Mouse (Mus musculus) stomach, embryonic 14.5 days (tissue): ENCODE data around the gene Smurf1. TPM values are rescaled to one million over a fixed set of nuclear protein-coding genes. Genes with fewer than 3 reads are reported as not detected.

Experiments used
- ATAC-seq: fragments of 200-750 bp; cut with Nextera tagmentation; 2 replicates; pipeline ENCODE4 v1.8.0; 2017; ENCODE audit warnings: low read depth, moderate TSS enrichment; ENCODE audit not compliant: insufficient number of reproducible peaks, insufficient read depth, low FRiP score
- H3K27ac ChIP-seq: fragments of 300-500 bp; sonication (generic); 2 replicates; pipeline ENCODE4 v1.5.1; 2014; ENCODE audit warnings: mild to moderate bottlenecking, low read length, moderate library complexity, mixed read lengths
- H3K27me3 ChIP-seq: fragments of 300-500 bp; sonication (generic); 2 replicates; pipeline ENCODE4 v1.6.1; 2014; ENCODE audit warnings: low read length, control low read depth, mixed read lengths; ENCODE audit not compliant: control insufficient read depth, insufficient read depth
- H3K36me3 ChIP-seq: fragments of 300-500 bp; sonication (generic); 2 replicates; pipeline ENCODE4 v1.6.1; 2014; ENCODE audit warnings: mild to moderate bottlenecking, control low read depth, low read length, moderate library complexity, mixed read lengths; ENCODE audit not compliant: control insufficient read depth, insufficient read depth
- H3K4me1 ChIP-seq: fragments of 300-500 bp; sonication (generic); 2 replicates; pipeline ENCODE4 v1.6.1; 2014; ENCODE audit warnings: low read length, control low read depth, mixed read lengths; ENCODE audit not compliant: control insufficient read depth, insufficient read depth
- H3K4me2 ChIP-seq: fragments of 300-500 bp; sonication (generic); replicated peaks from 2 replicates; pipeline ENCODE4 v1.6.1; 2014; ENCODE audit warnings: low read depth, low read length, control low read depth
- H3K4me3 ChIP-seq: fragments of 300-500 bp; sonication (generic); 2 replicates; pipeline ENCODE4 v1.5.1; 2014; ENCODE audit warnings: low read depth, low read length, control low read depth
- H3K9ac ChIP-seq: fragments of 300-500 bp; sonication (generic); replicated peaks from 2 replicates; pipeline ENCODE4 v1.6.1; 2014; ENCODE audit warnings: low read depth, mild to moderate bottlenecking, control low read depth, low read length, moderate library complexity, mixed read lengths
- H3K9me3 ChIP-seq: fragments of 300-500 bp; sonication (generic); 2 replicates; pipeline ENCODE4 v1.6.1; 2016; ENCODE audit warnings: low read depth, low read length, control low read depth; ENCODE audit not compliant: control insufficient read depth
- WGBS: fragments of 180-500 bp; shearing (Covaris S2); extraction: QIAGEN DNeasy Blood & Tissue Kit; methylation state at CpG from one replicate; pipeline ENCODE4 v1.1.7; 2014; 5-methylcytosine and 5-hydroxymethylcytosine counted together
- polyA plus RNA-seq: library from polyadenylated mRNA; unstranded; fragments of >200 nt; fragmentation: Nextera tagmentation; extraction: Ambion mirVana; gene quantifications from 2 replicates; pipeline ENCODE4 v1.2.1, GENCODE M21; 2014

Gene Smurf1
- polyA plus RNA-seq, 1 experiment from 2014 or later: 15.6 TPM

GRCm38 (mm10) chr5:144990051-144990450, 24.4 kb upstream of the Smurf1 start:
- no peaks in the 10 kb centered on the region for H3K27me3 ChIP-seq
- no peak overlapping the region for H3K4me3 ChIP-seq
- H3K4me2 ChIP-seq: no peak overlapping the region
- WGBS: 54% methylated on average over 2 of the region's 2 CpGs
- no peak overlapping the region for H3K9ac ChIP-seq
- no peaks in the 10 kb centered on the region for H3K9me3 ChIP-seq
- no peaks in the 10 kb centered on the region for H3K36me3 ChIP-seq
- ATAC-seq: no peak
- no peak overlapping the region for H3K27ac ChIP-seq
- H3K4me1 ChIP-seq: no peaks in the 10 kb centered on the region

DNA sequence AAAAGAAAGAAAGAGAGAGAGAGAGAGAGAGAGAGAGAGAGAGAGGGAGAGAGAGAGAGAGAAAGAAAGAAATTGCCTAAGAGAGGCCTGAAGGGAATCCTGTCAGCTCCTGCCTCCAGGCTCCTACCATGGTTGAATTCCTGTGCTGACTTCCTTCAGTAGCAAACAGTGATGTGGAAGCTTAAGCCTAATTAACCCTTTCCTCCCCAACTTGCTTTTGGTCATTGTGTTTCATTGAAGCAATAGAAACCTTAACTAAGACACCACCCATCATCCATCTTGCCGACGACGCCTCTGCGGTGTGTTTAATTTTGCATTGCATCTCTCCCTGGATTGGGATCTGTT, 23.4 kb upstream of the Smurf1 start:
- H3K27ac ChIP-seq: no peak overlapping the region
- WGBS: 76% methylated on average over 4 of the region's 4 CpGs
- H3K4me1 ChIP-seq: no peaks in the 10 kb centered on the region
- H3K36me3 ChIP-seq: no peaks in the 10 kb centered on the region
- no peak overlapping the region for H3K4me3 ChIP-seq
- no peak for ATAC-seq
- no peaks in the 10 kb centered on the region for H3K9me3 ChIP-seq
- H3K9ac ChIP-seq: no peak overlapping the region
- no peak overlapping the region for H3K4me2 ChIP-seq
- no peaks in the 10 kb centered on the region for H3K27me3 ChIP-seq

DNA sequence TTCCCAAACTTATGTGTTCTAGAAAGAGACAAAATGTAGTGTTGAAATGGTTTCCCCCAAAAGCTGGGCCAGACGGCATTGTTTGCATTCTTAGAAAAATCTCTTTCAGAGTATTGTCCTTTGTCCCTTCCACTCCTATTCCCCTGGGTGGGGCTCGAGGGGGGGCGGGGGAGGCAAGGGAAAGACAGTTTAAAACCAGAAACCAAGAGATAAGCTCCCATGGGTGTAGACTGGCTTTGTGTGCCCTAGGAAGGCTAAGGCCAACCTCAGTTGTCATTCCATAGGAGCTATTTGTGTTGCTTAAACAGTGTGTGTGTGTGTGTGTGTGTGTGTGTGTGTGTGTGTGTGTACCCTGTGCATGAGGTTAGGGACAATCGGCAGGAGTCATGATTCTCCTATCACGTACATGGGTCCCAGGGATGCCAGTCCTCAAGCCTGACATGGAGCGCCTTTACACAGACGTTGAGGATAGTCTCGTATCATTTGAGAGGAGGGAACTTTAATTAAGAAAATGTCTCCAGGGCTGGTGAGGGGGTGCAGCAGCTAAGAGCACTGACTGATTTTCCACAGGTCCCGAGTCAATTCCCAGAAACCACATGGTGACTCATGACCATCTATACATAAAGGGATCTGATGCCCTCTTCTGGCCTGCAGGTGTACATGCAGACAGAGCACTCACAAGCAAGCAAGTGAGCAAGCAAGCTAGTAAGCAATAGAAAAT, 22.9 kb upstream of the Smurf1 start:
- peak; percentile 61; the same call in 1 of the 2 replicates for ATAC-seq

GRCm38 (mm10) chr5:144987561-144987960, 21.9 kb upstream of the Smurf1 start:
- H3K27me3 ChIP-seq: no peaks in the 10 kb centered on the region
- no peak overlapping the region for H3K9ac ChIP-seq
- H3K4me2 ChIP-seq: no peak overlapping the region
- ATAC-seq: no peak
- no peaks in the 10 kb centered on the region for H3K36me3 ChIP-seq
- H3K27ac ChIP-seq: no peak overlapping the region
- WGBS: 90% methylated on average over 13 of the region's 13 CpGs
- H3K4me1 ChIP-seq: no peaks in the 10 kb centered on the region
- no peaks in the 10 kb centered on the region for H3K9me3 ChIP-seq
- no peak overlapping the region for H3K4me3 ChIP-seq

More for the DNA sequence above, 22.9 kb upstream of the Smurf1 start:
- no peak overlapping the region for H3K4me3 ChIP-seq
- H3K27me3 ChIP-seq: no peaks in the 10 kb centered on the region
- no peak overlapping the region for H3K4me2 ChIP-seq
- no peaks in the 10 kb centered on the region for H3K9me3 ChIP-seq
- no peak overlapping the region for H3K27ac ChIP-seq
- WGBS: 45% methylated on average over 9 of the region's 9 CpGs
- H3K36me3 ChIP-seq: no peaks in the 10 kb centered on the region
- H3K4me1 ChIP-seq: no peaks in the 10 kb centered on the region
- H3K9ac ChIP-seq: no peak overlapping the region

- Histone ChIP-seq H3K4me2 (no peak overlapping the region), H3K9me3 (no peaks in the 10 kb centered on the region), H3K9ac (no peak overlapping the region), H3K4me3 (no peak overlapping the region), H3K4me1 (no peaks in the 10 kb centered on the region), H3K27me3 (no peaks in the 10 kb centered on the region), H3K27ac (no peak overlapping the region), H3K36me3 (no peaks in the 10 kb centered on the region)
- WGBS: 94% methylated on average over 5 of the region's 5 CpGs
- ATAC-seq: no peak
Measured at GRCm38 (mm10) chr5:144984839-144985238, 19.2 kb upstream of the Smurf1 start.

DNA sequence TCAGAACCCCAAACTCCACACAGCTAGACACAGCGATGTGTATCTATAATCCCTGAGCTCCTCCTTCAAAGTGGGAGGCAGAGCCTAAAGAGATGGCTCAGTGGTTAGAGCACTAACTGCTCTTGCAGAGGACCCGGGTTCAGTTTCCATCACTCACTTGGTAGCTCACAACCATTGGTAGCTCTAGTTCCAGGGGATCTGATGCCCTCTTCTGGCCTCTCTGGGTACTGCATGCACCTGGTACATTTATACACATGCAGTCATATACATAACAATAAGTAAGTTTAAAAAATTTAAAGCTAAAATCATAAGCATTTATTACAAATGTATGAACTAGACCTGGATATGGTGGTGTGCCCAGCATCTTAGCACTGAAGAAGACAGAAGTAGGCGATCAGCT, 17.6 kb upstream of the Smurf1 start:
- Histone ChIP-seq H3K9me3 (no peaks in the 10 kb centered on the region), H3K4me2 (no peak overlapping the region), H3K9ac (no peak overlapping the region), H3K4me1 (no peaks in the 10 kb centered on the region), H3K27ac (no peak overlapping the region), H3K36me3 (no peaks in the 10 kb centered on the region), H3K27me3 (no peaks in the 10 kb centered on the region), H3K4me3 (no peak overlapping the region)
- 94% methylated on average over 3 of the region's 3 CpGs for WGBS
- no peak for ATAC-seq

DNA sequence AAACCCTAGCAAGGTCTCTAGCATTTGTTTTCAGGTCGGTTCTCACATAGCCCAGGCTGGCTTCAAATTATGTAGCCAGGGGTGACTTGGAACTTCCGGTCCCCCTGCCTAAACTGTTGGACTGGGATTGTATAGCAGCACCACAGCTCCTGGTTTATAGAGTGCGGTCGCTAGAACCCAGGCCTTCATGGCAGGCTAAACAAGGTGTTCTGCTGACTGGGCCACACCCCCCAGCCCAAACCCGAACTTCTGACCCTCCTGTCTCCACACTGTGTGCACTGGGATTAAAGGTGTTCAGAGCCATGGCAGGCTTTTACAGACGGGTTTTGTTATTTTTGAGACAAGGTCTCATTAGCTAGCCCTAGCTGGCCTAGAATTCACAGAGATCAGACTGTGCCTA, 13.5 kb upstream of the Smurf1 start:
- no peak overlapping the region for H3K9ac ChIP-seq
- no peak for ATAC-seq

DNA sequence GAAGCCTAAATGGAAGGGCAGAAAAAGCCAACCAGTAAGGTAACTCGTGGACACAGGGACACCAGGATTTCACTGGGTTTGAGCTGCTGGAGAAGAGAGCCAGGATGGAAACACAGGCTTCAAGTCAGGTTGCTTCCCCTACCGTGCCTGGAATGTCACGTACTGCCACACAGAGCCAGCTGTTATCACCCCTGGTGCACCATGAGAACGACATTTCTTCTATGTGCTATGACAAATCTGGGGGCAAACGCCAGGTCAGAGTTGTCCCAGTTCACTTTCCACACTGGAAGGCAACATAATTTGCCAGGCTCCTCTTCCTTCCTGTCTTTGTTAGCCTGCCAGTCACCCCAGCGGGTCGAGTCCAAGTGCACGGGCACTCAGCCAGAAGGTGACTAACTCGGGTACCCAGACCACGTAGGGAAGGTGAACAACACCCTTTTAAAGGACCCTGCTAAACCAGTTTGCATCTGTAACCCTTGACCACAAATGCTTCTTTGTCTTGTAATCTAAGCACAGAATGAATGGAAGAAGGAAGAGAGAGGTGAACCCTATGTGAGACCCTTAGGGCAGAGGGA, 13.0 kb upstream of the Smurf1 start:
- H3K9ac ChIP-seq: no peak overlapping the region
- peak overlapping the region; percentile 49; the same call in 1 of the 2 replicates for H3K27ac ChIP-seq

More for the DNA sequence above, 13.5 kb upstream of the Smurf1 start:
- H3K4me1 ChIP-seq: no peaks in the 10 kb centered on the region
- WGBS: 74% methylated on average over 6 of the region's 6 CpGs
- H3K4me2 ChIP-seq: no peak overlapping the region
- no peaks in the 10 kb centered on the region for H3K9me3 ChIP-seq
- no peaks in the 10 kb centered on the region for H3K36me3 ChIP-seq
- no peaks in the 10 kb centered on the region for H3K27me3 ChIP-seq
- peak overlapping the region; percentile 49; the same call in 1 of the 2 replicates for H3K27ac ChIP-seq
- no peak overlapping the region for H3K4me3 ChIP-seq

DNA sequence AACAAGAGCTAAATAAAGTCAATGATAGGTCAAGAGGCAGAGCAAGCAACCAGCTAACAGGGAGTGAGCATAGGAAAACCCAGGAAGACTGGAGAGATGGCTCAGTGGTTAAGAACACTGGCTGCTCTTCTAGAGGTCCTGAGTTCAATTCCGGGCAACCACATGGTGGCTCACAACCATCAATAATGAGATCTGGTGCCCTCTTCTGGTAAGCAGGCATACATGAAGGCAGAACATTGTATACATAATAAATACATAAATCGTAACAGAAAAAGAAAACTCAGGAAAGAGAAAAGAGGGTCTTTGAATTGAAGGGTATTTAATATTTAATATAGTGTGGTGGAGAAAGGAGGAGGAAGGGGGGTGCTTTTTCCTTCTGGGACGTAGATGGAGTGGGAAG, 5.6 kb upstream of the Smurf1 start:
- H3K9ac ChIP-seq: no peak overlapping the region
- no peaks in the 10 kb centered on the region for H3K9me3 ChIP-seq
- H3K4me2 ChIP-seq: no peak overlapping the region
- no peak overlapping the region for H3K27ac ChIP-seq
- ATAC-seq: no peak
- 88% methylated on average over 3 of the region's 3 CpGs for WGBS
- no peaks in the 10 kb centered on the region for H3K27me3 ChIP-seq
- H3K36me3 ChIP-seq: no peaks in the 10 kb centered on the region
- H3K4me1 ChIP-seq: no peaks in the 10 kb centered on the region
- no peak overlapping the region for H3K4me3 ChIP-seq

More for the DNA sequence above, 13.0 kb upstream of the Smurf1 start:
- no peaks in the 10 kb centered on the region for H3K4me1 ChIP-seq
- no peak overlapping the region for H3K4me2 ChIP-seq
- ATAC-seq: peak; percentile 81
- H3K4me3 ChIP-seq: no peak overlapping the region
- H3K9me3 ChIP-seq: no peaks in the 10 kb centered on the region
- no peaks in the 10 kb centered on the region for H3K27me3 ChIP-seq
- WGBS: 53% methylated on average over 10 of the region's 10 CpGs
- H3K36me3 ChIP-seq: no peaks in the 10 kb centered on the region
